8 mouse cellular contexts compared by ENCODE assay signal in the genomic region with DNA sequence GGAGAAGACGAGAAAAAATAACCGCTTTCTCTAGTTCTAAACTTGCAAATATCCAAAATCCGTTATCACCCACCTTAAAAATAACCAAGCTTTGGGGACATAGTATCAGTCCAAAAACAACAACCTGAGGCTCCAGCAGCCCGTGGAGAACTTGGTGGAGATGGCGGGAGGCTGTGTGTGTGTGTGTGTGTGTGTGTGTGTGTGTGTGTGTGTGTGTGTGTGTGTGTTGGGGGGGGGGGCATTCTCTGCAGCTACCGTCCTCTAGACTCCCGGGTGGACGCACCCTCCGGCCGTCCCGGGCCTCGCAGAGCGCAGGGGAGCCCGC. TPM values are rescaled to one million over a fixed set of nuclear protein-coding genes. Genes with fewer than 3 reads are reported as not detected.
DNase-seq lines count a peak whose midpoint lies in the region; ATAC-seq lines count a peak whose summit lies in the region.

No protein-coding gene starts in this region.

- H3K27me3 ChIP-seq in kidney, embryonic 14.5 days (ENCODE audit: control insufficient read depth, insufficient read depth, low read length): no peaks in the 10 kb centered on the region
- H3K27me3 ChIP-seq in hindbrain, embryonic 15.5 days: no peaks in the 10 kb centered on the region
- no peaks in the 10 kb centered on the region for H3K27me3 ChIP-seq in midbrain, embryonic 15.5 days (replicated peaks)

- H3K4me1 ChIP-seq in kidney, embryonic 14.5 days (ENCODE audit: control insufficient read depth, insufficient read depth, low read length): no peaks in the 10 kb centered on the region; the same call in 1 of the 2 replicates
- peaks cover 26% of the 10 kb centered on the region for H3K4me1 ChIP-seq in hindbrain, embryonic 15.5 days (replicated peaks)
- H3K4me1 ChIP-seq in midbrain, embryonic 15.5 days: peaks cover 12% of the 10 kb centered on the region

- DNase-seq in kidney, adult 9 months: no peak
- no peak for DNase-seq in gastrocnemius, postnatal 10 days
- no peak for DNase-seq in gastrocnemius, postnatal 36 days
- no peak for DNase-seq in left cerebral cortex, adult 9 months (ENCODE audit: low spot score in 2 of 2)

- no peaks in the 10 kb centered on the region for H3K36me3 ChIP-seq in kidney, embryonic 14.5 days (ENCODE audit: control insufficient read depth, insufficient read depth, low read length)
- no peaks in the 10 kb centered on the region for H3K36me3 ChIP-seq in hindbrain, embryonic 15.5 days
- no peaks in the 10 kb centered on the region for H3K36me3 ChIP-seq in midbrain, embryonic 15.5 days (replicated peaks)

- no peak for ATAC-seq in kidney, embryonic 14.5 days (ENCODE audit: low FRiP score, low TSS enrichment)
- peak; percentile 9 for ATAC-seq in activated CD4-positive, CD25-positive, alpha-beta regulatory T cell, adult 4 months
- no peak for ATAC-seq in hindbrain, embryonic 15.5 days (ENCODE audit: low FRiP score, low read depth)
- no peak for ATAC-seq in midbrain, embryonic 15.5 days (replicated peaks)

- peak overlapping the region; percentile 65 for H3K9ac ChIP-seq in kidney, embryonic 14.5 days (ENCODE audit: low read depth, low read length)
- peak overlapping the region; percentile 64 for H3K9ac ChIP-seq in hindbrain, embryonic 15.5 days
- H3K9ac ChIP-seq in midbrain, embryonic 15.5 days: peak overlapping the region; percentile 65

- intact Hi-C loops in gastrocnemius, postnatal 36 days (cut with DNase I): no loop called here

- WGBS in kidney, embryonic 14.5 days: 19% methylated on average over 6 of the region's 14 CpGs
- WGBS in hindbrain, embryonic 15.5 days: 23% methylated on average over 5 of the region's 14 CpGs
- 24% methylated on average over 5 of the region's 14 CpGs for WGBS in midbrain, embryonic 15.5 days

- H3K4me2 ChIP-seq in kidney, embryonic 14.5 days (replicated peaks; ENCODE audit: low read depth, low read length): peak overlapping the region; percentile 58
- H3K4me2 ChIP-seq in hindbrain, embryonic 15.5 days: peak overlapping the region; percentile 59
- H3K4me2 ChIP-seq in midbrain, embryonic 15.5 days: peak overlapping the region; percentile 56

- H3K27ac ChIP-seq in kidney, embryonic 14.5 days (ENCODE audit: low read depth, low read length): no peak overlapping the region
- peak overlapping the region; percentile 85 for H3K27ac ChIP-seq in hindbrain, embryonic 15.5 days (replicated peaks)
- peak overlapping the region; percentile 77 for H3K27ac ChIP-seq in midbrain, embryonic 15.5 days

- no peaks in the 10 kb centered on the region for H3K9me3 ChIP-seq in kidney, embryonic 14.5 days (ENCODE audit: control insufficient read depth, low read length)
- no peaks in the 10 kb centered on the region for H3K9me3 ChIP-seq in hindbrain, embryonic 15.5 days
- H3K9me3 ChIP-seq in midbrain, embryonic 15.5 days: no peaks in the 10 kb centered on the region

- H3K4me3 ChIP-seq in kidney, embryonic 14.5 days (ENCODE audit: low read length): peak overlapping the region; percentile 60
- H3K4me3 ChIP-seq in hindbrain, embryonic 15.5 days: peak overlapping the region; percentile 74
- peak overlapping the region; percentile 71 for H3K4me3 ChIP-seq in midbrain, embryonic 15.5 days

RNA-seq across cellular contexts. Expression of a gene that starts 0.4 kb away (rescaled TPM):
- polyA plus RNA-seq in kidney, embryonic 14.5 days (2014; fragmentation: Nextera tagmentation; extraction: Ambion mirVana): 36.4 and 43.8 TPM in 2 replicates
- 10 to 100 TPM; 21.7 to 28.6 TPM for polyA plus RNA-seq in activated CD4-positive, CD25-positive, alpha-beta regulatory T cell, adult 4 months (2017; shearing (Covaris generic))
- 95.1 and 96.3 TPM in 2 replicates for polyA plus RNA-seq in hindbrain, embryonic 15.5 days (2015; fragmentation: Nextera tagmentation; extraction: Ambion mirVana)
- polyA plus RNA-seq in midbrain, embryonic 15.5 days (2015; fragmentation: Nextera tagmentation; extraction: Ambion mirVana): 86.4 and 90.4 TPM in 2 replicates
- total RNA-seq in gastrocnemius, postnatal 10 days (2021): 10 to 100 TPM; 26.5 to 30.2 TPM
- 1 to 10 TPM; 4.6 to 5.7 TPM for total RNA-seq in gastrocnemius, postnatal 36 days (2021)
